Mouse (Mus musculus) Muller cell, postnatal 12 days (primary cell): ENCODE measurements around the gene Cysltr1.

Experiments used
- DNase-seq: peaks from one replicate; pipeline ENCODE4 v3.0.0-alpha.2; 2015; ENCODE audit errors: inconsistent ontology term

Gene Cysltr1

GRCm38 (mm10) chrX:106603386-106603785, at the start of gene Cysltr1:
Gene Cysltr1, minus strand, starts transcription at chrX:106603679.
- peak; percentile 14 for DNase-seq

GRCm38 (mm10) chrX:106634799-106635541, 31.5 kb upstream of the Cysltr1 start:
- DNase-seq = no peak

- DNase-seq = no peak
These were observed 30.1 kb upstream of the Cysltr1 start for GRCm38 (mm10) chrX:106633543-106633942.

GRCm38 (mm10) chrX:106628514-106628913, 25.0 kb upstream of the Cysltr1 start:
- no peak for DNase-seq

- DNase-seq = no peak
These were observed 20.2 kb upstream of the Cysltr1 start for GRCm38 (mm10) chrX:106623667-106624066.

- no peak for DNase-seq
These were observed 19.0 kb upstream of the Cysltr1 start for GRCm38 (mm10) chrX:106622512-106622911.

- DNase-seq = peak; percentile 4
These were observed 763 bp downstream of the Cysltr1 start for GRCm38 (mm10) chrX:106602574-106603258.

GRCm38 (mm10) chrX:106595904-106596303, 7.6 kb downstream of the Cysltr1 start:
- DNase-seq = no peak

- DNase-seq = no peak
These were observed 9.6 kb downstream of the Cysltr1 start for GRCm38 (mm10) chrX:106593914-106594313.

- no peak for DNase-seq
These were observed 20.6 kb downstream of the Cysltr1 start, which contains the start of gene Gm5127 for GRCm38 (mm10) chrX:106582886-106583285. Gene Gm5127, plus strand, starts transcription at chrX:106583186.

- no peak for DNase-seq
These were observed 21.3 kb downstream of the Cysltr1 start for GRCm38 (mm10) chrX:106582197-106582596.

GRCm38 (mm10) chrX:106580410-106580809, 23.1 kb downstream of the Cysltr1 start:
- no peak for DNase-seq

GRCm38 (mm10) chrX:106578966-106579365, 24.5 kb downstream of the Cysltr1 start:
- no peak for DNase-seq

GRCm38 (mm10) chrX:106555457-106555856, 48.0 kb downstream of the Cysltr1 start:
- DNase-seq = no peak

GRCm38 (mm10) chrX:106536359-106536758, 67.1 kb downstream of the Cysltr1 start:
- peak; percentile 0 for DNase-seq
